Mouse (Mus musculus) frontal cortex, postnatal 14 days (tissue): ENCODE measurements at regions not wholly inside any gene's neighbourhood (a gene's known extent, or its start where the extent isn't known, plus 50 kb on each side); places are given as distances from the start of the nearest gene placed in this dataset.
A peak's percentile ranks its signal among the peaks of the same experiment; 100 is the strongest.

ENCODE experiments used
- DNase-seq, 2 experiments: peaks; one replicate each; pipeline ENCODE4 v3.0.0; 2022; ENCODE audit warnings: low spot score in 2 of 2

DNA sequence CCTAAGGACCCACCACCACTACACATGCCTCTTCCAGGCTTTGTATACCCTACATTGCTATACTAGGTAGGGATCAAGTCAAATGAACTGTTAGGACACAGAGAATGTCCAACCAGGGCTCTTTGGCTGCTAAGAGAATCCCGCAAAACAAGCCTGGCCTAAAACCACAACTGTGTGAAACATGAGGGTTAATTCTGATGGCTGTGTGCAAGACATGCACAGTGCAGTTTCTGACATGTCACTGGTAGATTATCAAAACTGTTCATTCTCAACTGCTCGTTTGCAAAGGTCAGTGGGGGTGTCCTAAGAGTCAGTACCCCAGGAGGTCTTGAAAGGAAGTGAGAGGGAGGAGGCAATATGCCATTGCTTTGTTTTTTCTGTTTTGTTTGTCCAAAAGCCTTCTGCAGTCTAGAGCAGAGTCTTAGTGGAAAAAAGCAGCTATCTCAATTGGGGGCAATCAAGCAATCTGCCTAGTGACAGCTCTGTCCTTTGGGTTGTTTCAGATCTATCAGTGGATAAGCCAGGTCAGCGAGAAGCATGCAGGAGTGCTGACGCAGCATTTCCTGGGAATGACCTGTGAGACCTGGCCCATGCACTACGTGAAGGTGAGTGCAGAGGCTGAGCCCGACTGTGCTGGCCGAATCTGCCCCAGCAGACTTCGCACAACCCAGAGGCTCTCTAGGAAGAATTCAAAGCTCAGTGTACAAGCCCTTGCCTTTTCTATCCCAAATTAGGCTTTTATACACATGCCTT lies 151.3 kb upstream of the 4933402D24Rik start:
- no peak for DNase-seq

DNA sequence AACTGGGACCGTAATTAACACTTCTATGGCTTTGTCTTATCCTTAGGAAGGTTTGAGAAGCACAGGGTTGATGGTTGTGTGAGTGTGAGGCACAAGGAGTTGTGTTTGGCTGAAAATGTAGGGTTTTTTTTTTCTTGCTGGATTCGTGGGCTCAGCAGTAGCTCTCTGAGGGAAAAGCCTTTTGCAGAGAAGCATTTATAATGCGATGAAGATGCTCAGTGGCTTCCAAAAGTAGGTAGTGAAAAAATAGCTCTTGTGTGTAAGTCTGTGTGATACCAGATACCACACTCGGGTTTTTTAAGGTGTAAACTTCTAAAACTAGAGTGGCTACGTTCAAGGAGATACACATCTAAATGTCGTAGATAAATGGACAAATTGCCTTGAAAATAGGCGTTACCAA lies 149.1 kb upstream of the 4933402D24Rik start:
- DNase-seq, result no peak

DNA sequence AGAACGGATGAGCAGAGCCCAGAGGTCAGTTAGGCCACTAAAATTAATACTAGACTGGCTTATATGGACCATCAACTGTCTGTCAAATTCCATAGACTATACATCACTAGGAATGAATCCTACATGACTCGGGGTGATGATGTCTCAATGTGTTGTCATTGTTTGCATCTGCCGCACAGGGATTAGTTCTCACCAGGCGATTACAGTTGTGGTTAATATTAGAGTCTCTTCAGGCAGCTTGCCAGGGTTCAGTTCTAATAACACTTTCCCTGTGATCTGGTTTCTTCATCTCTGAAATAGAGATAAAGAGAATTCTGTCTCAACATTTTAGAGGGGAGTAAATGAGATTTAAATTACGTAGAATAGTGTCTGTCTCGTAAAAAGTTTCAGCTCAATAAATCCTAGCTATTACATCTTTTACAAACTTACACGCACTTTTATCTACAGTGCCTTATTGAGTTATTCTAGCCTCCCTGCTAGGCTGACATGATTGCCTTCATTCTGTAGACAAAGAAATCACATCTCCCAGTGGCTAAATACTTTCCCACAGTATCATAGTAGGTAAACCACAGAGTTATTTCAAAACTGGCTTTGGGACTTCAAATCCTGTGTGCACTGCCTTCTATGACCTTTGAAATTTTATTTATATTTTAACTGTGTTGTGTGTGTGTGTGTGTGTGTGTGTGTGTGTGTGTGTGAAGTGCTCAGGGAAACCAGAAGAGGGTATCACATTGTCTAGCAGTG lies 148.0 kb upstream of the 4933402D24Rik start:
- no peak for DNase-seq

DNA sequence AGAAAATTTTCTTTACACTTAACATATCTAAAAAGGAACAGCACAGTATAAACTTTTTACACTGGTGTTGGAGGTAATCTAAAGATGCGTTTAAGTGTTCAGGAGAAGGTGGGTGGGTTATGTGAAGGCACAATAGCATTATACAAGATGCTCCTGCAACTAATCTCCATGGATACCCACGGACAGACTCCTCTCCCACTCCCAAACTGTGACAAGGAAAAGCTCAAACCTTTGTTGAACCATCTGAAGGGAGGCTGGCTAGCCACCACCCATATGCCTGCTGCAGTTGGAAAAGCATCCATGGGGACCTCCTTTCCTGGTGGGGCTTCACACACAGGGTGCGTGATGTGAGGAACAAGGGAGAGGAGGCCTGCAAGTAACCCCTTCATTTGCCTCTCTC lies 141.7 kb upstream of the 4933402D24Rik start:
- no peak for DNase-seq

DNA sequence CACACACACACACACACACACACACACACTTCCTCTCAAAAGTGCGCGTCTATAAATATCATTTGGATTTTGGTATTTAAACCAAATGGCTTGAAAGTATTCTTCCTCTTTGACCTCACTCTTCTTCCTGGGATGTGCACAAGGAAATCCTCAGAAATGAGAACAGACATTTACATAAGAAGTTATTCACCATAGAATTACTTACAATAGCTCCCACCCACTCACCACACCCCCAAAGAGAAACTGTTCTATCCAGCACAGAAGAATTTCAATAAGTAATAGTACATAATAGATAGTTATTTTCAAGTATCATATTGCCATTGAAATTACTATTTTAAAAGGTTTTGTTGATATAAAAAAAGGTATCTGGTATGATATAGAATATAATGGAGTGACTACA lies 140.1 kb upstream of the 4933402D24Rik start:
- DNase-seq, result no peak

DNA sequence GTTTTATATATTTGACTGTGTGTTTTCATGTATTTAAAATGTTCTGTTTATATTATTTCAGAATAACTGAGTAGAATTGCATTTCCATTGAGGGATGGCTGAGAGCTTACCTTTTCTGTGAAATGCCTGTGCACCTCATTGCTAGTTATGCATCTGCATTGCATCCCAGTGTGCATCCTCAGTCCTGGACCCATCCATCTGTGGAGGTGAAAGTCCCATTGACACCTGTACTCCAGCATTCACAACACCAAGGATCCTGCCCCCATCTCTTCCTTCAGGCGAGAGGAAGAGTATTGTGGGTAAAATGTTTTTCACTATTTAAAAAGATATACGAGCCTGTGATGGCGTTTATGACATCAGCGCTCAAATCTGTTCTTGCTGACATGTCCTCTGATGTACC lies 134.6 kb upstream of the 4933402D24Rik start:
- no peak for DNase-seq

DNA sequence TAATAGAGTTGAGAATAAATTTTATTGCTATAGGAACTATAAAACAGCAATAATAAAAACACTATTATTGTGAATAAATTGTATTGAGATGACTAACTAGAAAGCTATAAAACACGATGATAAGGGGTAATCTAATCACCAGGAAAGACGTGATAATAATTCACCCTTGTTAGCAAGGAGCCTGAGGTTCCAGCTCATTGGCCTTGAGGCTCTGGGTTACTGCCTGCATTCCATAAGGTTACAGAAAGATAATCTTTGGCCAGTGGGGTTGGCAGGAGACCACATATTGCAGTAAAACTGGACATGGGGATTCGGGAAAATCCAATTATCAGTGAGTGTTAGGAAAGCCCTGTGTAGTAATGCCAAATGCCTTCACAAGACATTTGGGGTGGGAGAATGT lies 134.1 kb upstream of the 4933402D24Rik start:
- DNase-seq, result no peak

DNA sequence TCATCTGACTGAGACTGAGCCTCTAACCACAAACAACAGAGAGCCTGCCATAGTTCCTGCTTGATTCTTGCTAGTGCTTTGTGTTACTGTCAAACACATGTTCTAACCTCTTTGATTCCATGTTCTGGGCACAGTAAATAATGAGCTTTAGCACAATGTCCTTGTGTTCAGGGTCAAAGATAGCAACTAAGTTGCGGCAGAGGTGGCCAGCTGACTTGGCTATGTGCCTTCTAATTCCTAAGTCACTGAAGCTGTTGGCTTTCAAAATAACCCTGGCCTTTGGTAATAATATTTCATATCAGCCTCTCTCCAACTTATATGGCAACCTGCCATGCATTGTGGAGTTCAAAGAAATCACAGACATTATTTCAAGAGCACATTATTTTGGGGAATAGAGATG lies 133.3 kb upstream of the 4933402D24Rik start:
- no peak for DNase-seq

DNA sequence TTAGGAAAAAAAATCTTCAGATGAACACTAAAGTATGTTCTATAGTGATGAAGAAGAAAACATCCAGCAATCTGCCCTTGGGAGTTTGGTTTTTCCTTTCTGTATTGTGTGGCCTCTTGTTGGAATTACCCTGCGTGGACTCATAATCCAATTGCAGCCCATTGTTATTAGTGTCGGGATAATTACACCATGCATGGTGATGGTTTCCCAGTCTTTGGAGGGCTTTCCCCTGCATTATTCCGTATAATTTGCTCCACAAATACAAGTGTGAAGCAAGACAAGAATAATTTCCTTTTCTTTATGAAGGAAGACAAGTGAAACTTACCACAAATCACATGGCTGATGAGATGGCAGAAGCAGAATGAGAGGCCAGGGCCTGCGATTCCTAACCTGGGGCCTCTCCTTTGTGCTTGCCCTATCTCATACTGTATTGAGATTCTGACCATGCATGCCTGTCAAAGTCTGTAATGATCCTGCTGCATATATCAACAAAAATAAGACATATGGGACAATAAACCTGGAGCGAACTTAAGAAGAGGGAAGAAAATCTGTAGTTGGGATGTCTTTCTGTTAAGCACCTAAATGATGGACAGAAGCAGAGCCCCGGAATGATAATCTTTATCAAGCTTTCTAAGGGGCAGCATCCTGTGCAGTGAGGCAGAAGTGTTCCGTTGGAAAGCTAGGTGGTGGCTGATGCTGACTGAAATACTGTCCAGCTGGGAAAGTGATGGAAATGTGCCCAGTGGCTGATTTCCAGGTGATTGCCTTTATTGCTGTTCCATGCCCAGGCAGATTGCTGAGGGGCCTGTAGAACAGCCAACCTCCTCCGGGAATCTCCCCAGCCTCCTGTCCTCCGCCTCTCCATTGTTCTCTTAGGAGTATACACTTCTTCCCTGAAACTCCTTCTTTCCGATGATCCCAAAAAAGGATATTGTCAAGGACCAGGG lies 130.8 kb upstream of the 4933402D24Rik start:
- no peak for DNase-seq

DNA sequence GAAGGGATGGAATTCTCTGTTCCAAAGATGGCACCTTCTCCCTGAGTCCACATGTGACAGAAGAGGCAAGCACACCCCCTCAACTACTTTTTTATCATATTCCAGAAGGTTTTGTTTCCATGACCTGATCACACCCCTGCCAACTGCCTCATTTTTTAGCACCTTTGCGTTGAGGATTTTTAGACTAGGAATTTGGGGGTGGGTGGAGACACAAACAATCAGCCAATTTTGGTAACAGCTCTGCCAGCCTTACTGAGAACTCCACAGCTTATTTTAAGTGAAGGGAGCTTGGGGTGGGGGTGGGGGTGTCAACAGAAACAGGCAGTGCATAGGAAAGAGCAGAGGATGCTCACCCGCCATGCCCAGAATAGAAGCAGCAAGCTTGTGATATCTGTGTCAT lies 129.7 kb upstream of the 4933402D24Rik start:
- peak in 1 of 2 experiments; percentile 36 for DNase-seq

DNA sequence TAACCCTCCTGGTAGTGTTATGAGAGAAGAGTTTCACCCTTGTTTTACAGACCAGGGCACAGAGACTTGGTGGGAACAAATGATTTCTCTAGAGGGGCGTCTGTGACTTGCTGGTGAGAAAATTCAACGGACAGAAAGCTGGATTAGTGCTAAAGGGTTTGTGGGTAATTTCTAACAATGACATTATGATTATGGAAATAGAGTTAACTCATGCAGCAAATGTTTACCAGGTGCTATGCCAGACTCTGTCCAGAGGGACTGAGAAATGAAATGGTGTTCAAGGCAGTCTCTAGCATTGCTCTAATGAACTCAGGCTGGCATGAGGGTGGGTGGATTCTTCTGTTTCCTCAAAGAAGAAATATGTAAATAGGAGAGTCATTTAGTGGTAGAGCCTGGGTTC lies 128.5 kb upstream of the 4933402D24Rik start:
- DNase-seq, result no peak

DNA sequence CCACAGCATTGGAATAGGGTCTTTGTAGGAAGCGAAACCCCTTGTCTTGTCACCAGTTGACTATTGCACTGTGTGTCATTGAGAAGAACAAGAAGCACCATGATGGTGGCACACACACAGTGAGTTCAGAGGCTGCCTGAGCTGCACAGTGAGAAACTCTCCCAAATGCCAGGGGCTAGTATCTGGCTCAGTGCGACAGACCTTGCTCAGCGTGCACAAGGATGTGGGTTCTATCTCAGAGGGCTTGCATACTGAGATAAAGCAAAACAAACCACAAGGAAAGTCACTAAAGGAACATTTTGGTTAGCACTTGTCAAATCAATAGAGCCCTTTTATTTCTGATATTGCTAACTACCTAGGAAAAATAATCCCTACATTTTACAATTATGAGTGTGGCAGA lies 110.5 kb upstream of the 4933402D24Rik start:
- DNase-seq, result no peak

DNA sequence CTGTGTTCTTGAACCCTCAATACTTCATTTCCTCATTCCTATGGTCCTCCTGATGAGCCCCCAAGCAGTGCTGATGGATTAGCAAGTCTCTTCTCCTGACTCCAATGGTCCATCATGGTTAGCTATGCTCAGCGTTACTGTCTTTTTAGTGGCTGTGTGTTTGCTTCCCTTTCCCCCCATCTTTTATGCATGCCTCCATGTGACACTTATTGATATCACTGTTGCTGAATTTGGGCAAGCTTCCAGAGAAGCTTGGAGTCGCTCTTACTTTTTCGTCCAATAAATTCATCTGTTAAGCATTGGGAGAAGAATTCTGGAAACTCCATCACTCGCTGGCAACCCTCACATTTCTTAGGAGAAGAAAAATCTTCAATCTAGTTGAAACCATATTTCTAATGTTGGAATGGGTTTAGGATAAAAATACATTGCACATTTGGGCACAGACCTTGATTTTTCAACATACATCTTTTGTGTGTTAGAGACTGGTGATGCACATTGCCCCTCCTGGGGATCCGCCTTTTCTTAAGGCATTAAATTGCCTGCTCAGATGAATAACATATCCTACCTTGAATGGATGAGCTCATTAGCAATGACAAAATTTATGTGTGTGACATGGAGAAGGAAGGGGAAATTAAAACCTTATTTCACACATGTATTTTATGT lies 107.7 kb upstream of the 4933402D24Rik start:
- DNase-seq, result no peak

DNA sequence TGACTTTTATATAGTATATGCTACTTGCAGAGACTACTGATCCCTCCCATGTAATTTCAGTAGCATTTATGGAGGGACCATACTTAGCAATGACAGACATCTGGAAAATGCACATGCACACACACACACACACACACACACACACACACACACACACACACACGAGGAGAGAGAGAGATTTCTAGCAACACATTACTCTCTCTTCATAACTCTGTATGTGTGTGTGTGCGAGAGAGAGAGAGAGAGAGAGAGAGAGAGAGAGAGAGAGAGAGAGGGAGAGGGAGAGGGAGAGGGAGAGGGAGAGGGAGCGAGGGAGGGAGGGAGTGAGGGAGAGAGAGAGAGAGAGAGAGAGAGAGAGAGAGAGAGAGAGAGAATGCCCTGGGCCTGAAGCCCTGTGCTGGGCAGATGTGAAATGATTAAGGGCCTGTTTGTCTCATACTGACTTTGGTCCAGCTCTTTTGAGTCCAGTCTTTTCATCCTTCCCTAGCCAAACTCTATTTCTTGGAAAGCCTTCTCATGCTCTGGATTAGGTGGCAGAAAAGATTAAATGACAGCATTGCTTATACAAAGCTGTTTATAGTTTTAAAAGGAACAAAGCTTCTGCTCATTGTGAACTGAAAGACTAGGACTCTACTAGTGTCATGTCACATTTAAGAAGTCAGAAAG lies 106.4 kb upstream of the 4933402D24Rik start:
- no peak for DNase-seq

DNA sequence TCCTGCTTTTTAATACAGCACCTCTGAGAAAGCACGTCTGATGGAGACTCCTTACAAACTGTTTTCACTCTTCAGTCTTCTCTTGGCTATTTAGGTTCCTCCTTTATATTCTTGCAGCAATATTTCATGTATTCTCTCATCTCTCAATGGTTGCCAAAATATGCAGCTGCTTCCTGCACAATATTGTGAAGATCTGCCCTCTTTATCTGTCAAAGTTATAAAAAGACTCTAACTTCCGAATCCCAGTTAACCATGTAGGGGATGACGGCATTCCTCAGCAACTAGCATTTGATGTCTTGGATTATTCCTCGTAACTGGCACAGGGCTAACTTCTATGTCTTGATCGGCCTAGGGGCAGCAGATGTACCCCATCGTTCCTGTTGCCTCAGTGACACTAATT lies 102.8 kb upstream of the 4933402D24Rik start:
- no peak for DNase-seq

DNA sequence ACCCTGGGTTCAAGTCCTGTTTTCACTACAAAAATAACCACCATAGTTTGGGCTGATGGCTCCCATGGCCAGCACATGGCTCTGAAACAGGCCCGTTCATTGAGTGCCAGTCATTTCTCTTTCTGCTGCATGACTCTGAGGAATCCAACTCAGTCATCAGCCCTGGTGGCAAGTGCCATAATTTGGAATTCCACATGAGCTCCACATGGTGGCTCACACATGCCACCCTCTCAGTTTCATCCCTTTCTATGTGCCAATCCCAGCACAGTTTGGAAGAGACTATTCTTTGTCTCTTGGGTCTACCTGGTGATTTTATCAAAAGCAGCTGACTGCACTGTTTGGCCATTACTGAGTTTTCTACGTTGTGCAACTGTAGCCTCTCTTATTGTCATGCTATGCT lies 100.3 kb upstream of the 4933402D24Rik start:
- no peak for DNase-seq

DNA sequence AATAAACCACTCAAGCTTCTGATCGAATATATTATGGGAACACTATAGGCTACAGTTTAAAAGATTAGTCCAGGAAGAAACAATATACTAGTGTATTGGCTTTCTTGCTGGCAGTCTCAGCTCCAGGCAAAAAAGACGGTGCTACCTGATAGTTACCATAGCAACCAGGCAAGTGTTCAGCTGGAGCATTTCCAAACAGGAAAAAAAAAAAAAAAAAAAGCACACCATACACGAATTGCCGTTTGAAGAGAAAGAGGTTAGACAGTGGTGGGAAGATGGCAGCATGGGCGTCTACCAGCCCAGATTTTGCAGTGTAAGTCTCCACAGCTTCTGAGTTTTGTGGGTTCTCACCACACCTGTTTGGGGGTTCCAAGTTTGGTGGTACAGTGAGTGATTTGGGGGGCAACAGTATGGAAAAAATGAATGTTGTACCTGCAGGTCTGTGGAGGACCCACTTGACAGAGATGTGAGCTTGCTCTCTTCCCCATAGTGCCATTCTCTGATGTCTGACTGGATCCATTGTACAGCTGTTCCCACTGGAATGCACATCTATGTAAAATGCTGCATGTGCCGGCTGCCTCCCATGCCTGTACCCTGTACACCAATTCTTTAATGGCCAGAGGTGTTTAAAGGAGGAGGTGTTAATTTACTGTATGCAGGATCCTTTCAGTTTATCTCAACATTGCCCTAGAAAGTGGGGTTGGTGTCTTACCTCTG lies 89.0 kb upstream of the 4933402D24Rik start:
- no peak for DNase-seq

DNA sequence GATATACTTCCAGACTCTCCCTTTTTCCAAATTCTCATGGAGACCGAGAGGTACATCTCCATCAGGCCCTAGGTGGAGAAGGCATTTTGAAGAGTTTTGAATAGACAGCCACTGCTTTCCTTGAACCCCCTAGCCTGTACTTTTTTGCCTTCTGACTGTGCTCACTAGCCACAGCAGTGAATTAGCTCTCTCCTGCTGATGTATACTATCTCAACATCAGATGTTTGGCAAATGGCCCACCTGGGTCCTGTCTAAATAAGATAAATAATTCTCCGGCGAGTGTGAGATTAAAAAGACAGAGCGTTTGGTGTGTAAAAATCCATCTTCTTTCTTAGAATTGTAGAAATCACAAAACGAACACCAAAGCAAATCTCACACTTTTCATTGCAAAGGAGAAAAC lies 88.4 kb upstream of the 4933402D24Rik start:
- no peak for DNase-seq

DNA sequence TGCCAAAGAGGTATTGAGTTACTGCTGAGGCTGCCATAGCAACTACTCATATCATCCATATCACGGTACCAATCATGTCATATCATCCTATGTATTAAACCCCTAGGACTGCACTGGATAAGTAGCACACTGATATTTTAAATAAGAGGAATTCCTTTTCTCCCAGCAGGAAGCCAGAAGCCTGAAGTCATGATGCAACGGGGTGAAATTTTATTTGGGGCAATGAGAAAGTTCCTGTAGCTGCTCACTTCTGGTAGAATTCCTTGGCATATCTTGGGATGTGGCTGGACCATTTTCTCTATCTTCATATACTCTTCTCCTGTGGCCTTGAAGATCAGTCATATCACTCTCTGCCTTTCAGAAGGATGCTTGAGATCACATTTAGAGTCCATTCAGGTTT lies 87.3 kb upstream of the 4933402D24Rik start:
- DNase-seq, result no peak

DNA sequence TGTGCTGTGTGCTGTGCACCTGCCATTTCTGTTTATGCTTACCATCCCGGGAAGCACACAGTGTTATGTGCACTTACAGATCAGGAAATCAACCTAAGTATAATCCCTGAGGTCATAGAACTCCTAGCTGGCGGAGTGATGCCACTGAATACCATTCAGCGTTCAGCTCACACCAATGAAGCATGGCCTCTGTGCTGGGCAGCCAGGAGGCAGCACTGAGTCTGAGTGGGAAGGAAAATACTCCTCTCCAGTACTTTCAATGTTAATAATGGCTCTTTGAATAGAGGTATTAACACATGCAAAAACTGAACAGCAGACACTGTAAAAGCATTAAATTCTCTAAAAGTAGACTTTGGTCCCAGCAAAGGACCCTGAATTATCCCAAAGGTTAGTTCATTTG lies 85.7 kb upstream of the 4933402D24Rik start:
- DNase-seq, result no peak
